ENCODE assay signal across 9 mouse cellular contexts in the genomic region with DNA sequence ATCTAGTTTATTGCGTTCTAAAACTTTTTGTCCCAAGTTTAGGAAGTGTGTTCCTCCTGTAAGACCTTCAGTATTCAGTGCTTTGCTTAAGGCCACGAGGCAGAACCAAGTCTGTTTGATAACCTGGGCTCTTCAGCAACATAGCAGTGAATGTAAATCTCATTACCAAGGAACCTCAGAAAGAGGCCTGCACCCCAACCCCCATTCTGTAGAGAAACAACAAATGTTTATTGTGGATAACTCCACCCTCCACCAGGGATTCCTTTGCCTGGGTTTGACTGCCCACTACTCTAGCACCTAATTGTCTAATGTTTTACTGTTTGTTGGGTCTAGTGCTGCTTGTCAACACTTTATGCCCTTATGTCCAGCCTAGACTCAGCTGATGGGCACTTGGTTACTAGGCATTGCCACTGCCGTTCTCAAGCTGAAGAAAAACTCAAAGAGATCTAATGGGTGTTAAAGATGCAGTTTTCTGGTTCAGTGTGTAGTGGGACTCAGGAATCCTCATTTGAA. TPM values are rescaled to one million over a fixed set of nuclear protein-coding genes. Genes with fewer than 3 reads are reported as not detected.
DNase-seq lines count a peak whose midpoint lies in the region; ATAC-seq and TF ChIP-seq lines count a peak whose summit lies in the region.
"Had no signal": no experiment of that assay in that cellular context is flagged by ENCODE, and none has a peak within 500 bp of the region (broad histone marks: within the 10 kb centered on the region; RNA-seq: fewer than 3 reads in every experiment).

No protein-coding gene starts in this region.

- H3K4me2 ChIP-seq in heart, embryonic 13.5 days = peak overlapping the region; percentile 93
- peak overlapping the region; percentile 87 for H3K4me2 ChIP-seq in forebrain, embryonic 15.5 days (replicated peaks)
- H3K4me2 ChIP-seq in liver, embryonic 16.5 days (ENCODE audit: low read depth, low read length) = peak overlapping the region; percentile 94

- in situ Hi-C loops in ES-E14 (cut with MboI; ENCODE audit: low sequenced_read_pairs in 2 of 2, unreplicated experiment in 2 of 2) = no loop called here

- no peaks in the 10 kb centered on the region for H3K27me3 ChIP-seq in heart, embryonic 13.5 days (replicated peaks)
- no peaks in the 10 kb centered on the region for H3K27me3 ChIP-seq in forebrain, embryonic 15.5 days
- no peaks in the 10 kb centered on the region for H3K27me3 ChIP-seq in liver, embryonic 16.5 days (ENCODE audit: control insufficient read depth, insufficient read depth, low read depth, low read length)
- H3K27me3 ChIP-seq: Patski had no signal

- H3K4me1 ChIP-seq in heart, embryonic 13.5 days = peaks cover 26% of the 10 kb centered on the region
- peaks cover 1 to 5% of the 10 kb centered on the region in 2 experiments; a peak in 3 of 4 replicates for H3K4me1 ChIP-seq in ES-E14 (ENCODE audit: control insufficient read depth in 2 of 2, insufficient read depth in 2 of 2, low read length in 2 of 2, poor library complexity in 1 of 2)
- H3K4me1 ChIP-seq in forebrain, embryonic 15.5 days = peaks cover 26% of the 10 kb centered on the region
- peaks cover 27% of the 10 kb centered on the region for H3K4me1 ChIP-seq in liver, embryonic 16.5 days (ENCODE audit: control insufficient read depth, low read depth, low read length)

- 35% methylated on average over 3 of the region's 3 CpGs for WGBS in heart, embryonic 13.5 days
- WGBS in forebrain, embryonic 15.5 days = 35% methylated on average over 3 of the region's 3 CpGs
- WGBS in liver, embryonic 16.5 days (ENCODE audit: insufficient replicate concordance) = 36% methylated on average over 3 of the region's 3 CpGs

- DNase-seq in heart, postnatal 4 days = no peak
- no peak for DNase-seq in ES-E14 (ENCODE audit: low read depth, low spot score)
- DNase-seq in spleen, adult 18-20 months = no peak

- H3K27ac ChIP-seq in heart, embryonic 13.5 days (replicated peaks) = peak overlapping the region; percentile 100
- peak overlapping the region; percentile 88; the same call in 1 of the 2 replicates for H3K27ac ChIP-seq in ES-E14 (ENCODE audit: insufficient read depth, low read depth, low read length, poor library complexity, severe bottlenecking)
- peak overlapping the region; percentile 100 for H3K27ac ChIP-seq in forebrain, embryonic 15.5 days (replicated peaks)
- H3K27ac ChIP-seq in liver, embryonic 16.5 days (ENCODE audit: low read length) = peak overlapping the region; percentile 74

- H3K9ac ChIP-seq in heart, embryonic 13.5 days = peak overlapping the region; percentile 100
- H3K9ac ChIP-seq in ES-E14 (ENCODE audit: insufficient read depth, low read depth, low read length, poor library complexity, severe bottlenecking) = peak overlapping the region; percentile 88; the same call in 1 of the 2 replicates
- H3K9ac ChIP-seq in forebrain, embryonic 15.5 days (replicated peaks) = peak overlapping the region; percentile 90
- peak overlapping the region; percentile 81 for H3K9ac ChIP-seq in liver, embryonic 16.5 days (ENCODE audit: low read depth, low read length)

- no peak for ATAC-seq in heart, embryonic 13.5 days (ENCODE audit: extremely low read depth, insufficient number of reproducible peaks, low FRiP score, low TSS enrichment)
- ATAC-seq in forebrain, embryonic 15.5 days (replicated peaks) = no peak
- no peak for ATAC-seq in liver, embryonic 16.5 days (ENCODE audit: low read depth)
- no peak for ATAC-seq in inflammation-experienced regulatory T-cells, adult 6 months
- no peak for ATAC-seq in CD4-positive, CD25-positive, alpha-beta regulatory T cell, adult 4 months
- ATAC-seq: Patski had no signal

- H3K4me3 ChIP-seq in heart, embryonic 13.5 days = peak overlapping the region; percentile 99
- peak overlapping the region; percentile 95 to 97 for H3K4me3 ChIP-seq in ES-E14 (ENCODE audit: insufficient read depth in 1 of 2, low read depth in 1 of 2, low read length in 2 of 2, poor library complexity in 1 of 2, severe bottlenecking in 1 of 2)
- H3K4me3 ChIP-seq in forebrain, embryonic 15.5 days = peak overlapping the region; percentile 99
- H3K4me3 ChIP-seq in liver, embryonic 16.5 days (ENCODE audit: low read depth, low read length) = peak overlapping the region; percentile 82

- no peaks in the 10 kb centered on the region for H3K9me3 ChIP-seq in heart, embryonic 13.5 days
- no peaks in the 10 kb centered on the region for H3K9me3 ChIP-seq in ES-E14 (ENCODE audit: control insufficient read depth, insufficient read depth, low read depth, low read length)
- no peaks in the 10 kb centered on the region for H3K9me3 ChIP-seq in forebrain, embryonic 15.5 days
- H3K9me3 ChIP-seq in liver, embryonic 16.5 days (replicated peaks; ENCODE audit: control insufficient read depth, low read length) = no peaks in the 10 kb centered on the region

- H3K36me3 ChIP-seq in heart, embryonic 13.5 days = peaks cover 32% of the 10 kb centered on the region
- H3K36me3 ChIP-seq in ES-E14 (ENCODE audit: control insufficient read depth, insufficient read depth, low read length, poor library complexity, severe bottlenecking) = peaks cover 22% of the 10 kb centered on the region
- peaks cover 13% of the 10 kb centered on the region; the same call in 1 of the 2 replicates for H3K36me3 ChIP-seq in forebrain, embryonic 15.5 days
- H3K36me3 ChIP-seq in liver, embryonic 16.5 days (ENCODE audit: control insufficient read depth, insufficient read depth) = no peaks in the 10 kb centered on the region

TF ChIP-seq in ES-E14, 5 proteins besides CTCF, POLR2A, EP300 and RAD21:
- TF ChIP-seq ZNF384 (IDR thresholded peaks at IDR 0.05; ENCODE audit: low read depth, low read length) (no peak), MAFK (IDR thresholded peaks at IDR 0.05; ENCODE audit: insufficient read depth, low read depth, low read length) (no peak), HCFC1 (IDR thresholded peaks at IDR 0.05; ENCODE audit: borderline replicate concordance, insufficient read depth, low read length) (no peak), ZC3H11A (IDR thresholded peaks at IDR 0.05; ENCODE audit: borderline replicate concordance, low read depth, low read length) (no peak), CHD2 (IDR thresholded peaks at IDR 0.05; ENCODE audit: low read depth, low read length) (no peak)

RNA-seq across cellular contexts. Expression of a gene that starts 2.8 kb away (rescaled TPM):
- polyA plus RNA-seq in heart, embryonic 13.5 days (2015; fragmentation: Nextera tagmentation; extraction: Ambion mirVana) = 218 and 286 TPM in 2 replicates
- 100 to 1,000 TPM; 227 to 230 TPM for total RNA-seq in heart, postnatal 4 days (2021)
- total RNA-seq in ES-E14 (2012; rRNA removed) = 68.4 and 102 TPM in 2 replicates
- 409 and 412 TPM in 2 replicates for polyA plus RNA-seq in forebrain, embryonic 15.5 days (2015; fragmentation: Nextera tagmentation; extraction: Ambion mirVana)
- 82.3 and 84.0 TPM in 2 replicates for polyA plus RNA-seq in liver, embryonic 16.5 days (2015; fragmentation: Nextera tagmentation; extraction: Ambion mirVana)
- 10 to 100 TPM; 26.3 to 32.5 (median 29.3) TPM for polyA plus RNA-seq in inflammation-experienced regulatory T-cells, adult 6 months (2017; shearing (Covaris generic))
- polyA plus RNA-seq in CD4-positive, CD25-positive, alpha-beta regulatory T cell, adult 4 months (2017; shearing (Covaris generic)) = 10 to 100 TPM; 18.5 to 35.3 TPM
